Mouse (Mus musculus): ENCODE data around the gene Acaca. TPM values are rescaled to one million over a fixed set of nuclear protein-coding genes. Genes with fewer than 3 reads are reported as not detected.
A peak's percentile ranks its signal among the peaks of the same experiment; 100 is the strongest.
"Not testable (repeated sequence)": the region's sequence is repeated elsewhere in the genome, so short reads cannot be mapped to it uniquely, and the experiment has no call there.

Acaca gene
- total RNA-seq, 2 experiments from 2014 or later = 16.6 TPM

- ATAC-seq (ENCODE audit: poor library complexity, severe bottlenecking) = no peak
Measured at GRCm38 (mm10) chr11:84376510-84377365, 247.3 kb downstream of the Acaca start.

- ATAC-seq (ENCODE audit: poor library complexity, severe bottlenecking) = no peak
Measured at GRCm38 (mm10) chr11:84382450-84382849, 253.0 kb downstream of the Acaca start.

GRCm38 (mm10) chr11:84383891-84384290, 254.4 kb downstream of the Acaca start:
- no peak for ATAC-seq (ENCODE audit: poor library complexity, severe bottlenecking)

DNA sequence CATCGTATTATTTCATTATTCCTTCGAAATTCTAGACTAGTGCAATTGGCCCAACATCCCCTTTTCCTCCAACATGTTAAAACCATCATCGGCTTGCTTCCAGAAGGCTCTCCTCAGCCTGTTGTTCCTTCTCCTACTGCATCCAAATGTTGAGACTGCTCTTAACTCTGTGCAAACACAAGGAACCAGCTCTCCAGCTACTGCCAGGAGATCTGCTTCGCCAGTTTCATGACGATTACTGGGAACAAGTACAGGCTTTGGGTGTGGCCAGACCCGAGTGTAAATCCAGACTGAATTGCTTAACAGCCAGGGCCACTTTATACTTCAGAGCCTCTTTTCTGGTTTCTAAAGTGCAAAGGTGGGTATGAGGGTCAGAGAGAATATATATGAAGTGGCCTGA, 259.9 kb downstream of the Acaca start:
- ATAC-seq (ENCODE audit: poor library complexity, severe bottlenecking) = no peak

DNA sequence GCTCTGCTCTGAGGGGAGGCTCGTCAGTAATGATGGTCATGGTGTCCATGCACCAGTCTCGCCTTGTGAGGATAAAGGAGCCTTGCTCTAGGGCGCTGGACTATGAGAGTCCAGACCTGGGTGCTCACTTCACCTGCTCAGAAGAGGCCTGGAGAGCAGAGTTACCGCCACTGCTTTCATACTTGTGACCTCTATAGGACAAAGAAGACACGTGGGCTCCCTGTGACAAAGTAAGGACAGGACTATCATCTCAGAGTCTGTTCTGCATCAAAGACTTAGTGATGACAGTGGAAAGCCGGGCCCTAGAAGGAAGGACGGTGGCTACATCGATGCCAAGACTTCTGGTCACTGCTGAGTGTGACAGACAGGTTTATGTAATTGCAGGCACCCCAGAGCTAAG, 261.7 kb downstream of the Acaca start:
- ATAC-seq (ENCODE audit: poor library complexity, severe bottlenecking) = no peak

DNA sequence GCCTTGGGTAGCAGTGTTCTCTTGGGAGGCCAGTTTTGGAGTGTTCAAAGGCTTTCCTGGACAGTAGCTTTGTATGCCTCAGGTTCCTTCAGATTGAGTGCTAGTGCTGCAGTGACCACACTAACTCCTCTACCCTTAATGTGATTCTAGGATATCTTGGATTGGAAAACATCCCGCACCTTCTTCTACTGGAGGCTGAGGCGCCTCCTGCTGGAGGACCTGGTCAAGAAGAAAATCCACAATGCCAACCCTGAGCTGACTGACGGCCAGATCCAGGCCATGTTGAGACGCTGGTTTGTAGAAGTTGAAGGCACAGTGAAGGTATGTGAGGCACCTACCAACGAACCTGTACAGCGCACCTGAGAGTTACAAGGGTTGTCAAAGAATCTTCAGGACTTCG, 262.6 kb downstream of the Acaca start:
- not testable (repeated sequence) for ATAC-seq (ENCODE audit: poor library complexity, severe bottlenecking)

DNA sequence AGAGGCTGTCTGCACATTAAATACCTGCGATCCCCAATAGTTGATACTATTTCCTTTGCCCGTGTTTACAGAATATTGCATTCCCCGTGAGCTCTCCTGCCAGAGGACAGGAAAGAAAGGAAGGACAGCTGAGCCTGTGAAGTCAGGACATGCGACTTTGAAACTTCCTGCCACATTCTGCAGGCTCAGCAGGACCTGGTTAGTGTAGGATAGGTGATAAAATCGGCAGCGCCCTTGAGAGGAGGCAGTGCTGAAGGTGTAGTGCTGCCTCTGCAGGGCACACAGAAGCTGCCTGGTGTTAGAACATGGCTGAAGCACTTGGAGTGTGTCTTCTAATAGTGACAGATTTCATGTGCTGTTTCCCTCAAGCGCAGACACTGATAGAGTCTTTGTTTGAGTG, 264.1 kb downstream of the Acaca start:
- no peak for ATAC-seq (ENCODE audit: poor library complexity, severe bottlenecking)

- no peak for ATAC-seq (ENCODE audit: poor library complexity, severe bottlenecking)
Measured at GRCm38 (mm10) chr11:84395010-84395409, 265.5 kb downstream of the Acaca start.

DNA sequence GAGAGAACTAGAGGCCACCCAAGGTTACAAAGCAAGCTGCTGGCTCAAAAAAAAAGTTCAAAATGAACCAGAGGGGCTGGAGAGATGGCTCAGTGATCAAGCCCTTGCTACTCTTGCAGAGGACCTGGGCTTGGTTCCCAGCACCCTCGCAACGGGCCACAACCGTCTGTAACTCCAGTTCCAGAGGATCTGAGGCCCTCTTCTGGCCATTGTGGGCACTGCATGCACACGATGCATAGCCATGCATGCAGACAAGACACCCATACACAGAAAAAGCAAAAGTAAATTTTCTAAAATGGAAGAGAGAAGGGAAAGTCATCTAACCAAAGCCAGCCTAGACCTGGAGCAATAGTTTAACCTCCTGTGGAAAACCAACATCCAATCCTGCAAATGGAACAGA, 277.3 kb downstream of the Acaca start:
- ATAC-seq (ENCODE audit: poor library complexity, severe bottlenecking) = no peak

DNA sequence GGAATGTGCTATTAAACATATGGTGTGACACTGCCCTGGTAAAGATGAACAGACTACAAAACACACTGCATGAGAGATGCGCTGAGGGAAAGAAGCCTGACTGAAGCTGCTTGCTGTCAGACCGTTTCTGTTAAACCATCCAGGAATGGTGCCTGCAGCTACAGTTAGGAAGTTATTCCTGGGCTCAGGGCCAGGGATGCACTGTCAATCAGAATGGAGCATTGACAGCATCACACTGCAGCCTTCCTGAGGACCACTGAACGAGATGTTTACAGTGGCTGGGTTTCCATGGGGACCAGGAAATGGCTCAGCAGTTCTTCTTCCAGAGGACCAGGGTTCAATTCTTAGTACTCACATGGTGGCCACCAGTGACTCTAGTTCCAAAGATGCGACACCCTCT, 280.9 kb downstream of the Acaca start:
- no peak for ATAC-seq (ENCODE audit: poor library complexity, severe bottlenecking)

DNA sequence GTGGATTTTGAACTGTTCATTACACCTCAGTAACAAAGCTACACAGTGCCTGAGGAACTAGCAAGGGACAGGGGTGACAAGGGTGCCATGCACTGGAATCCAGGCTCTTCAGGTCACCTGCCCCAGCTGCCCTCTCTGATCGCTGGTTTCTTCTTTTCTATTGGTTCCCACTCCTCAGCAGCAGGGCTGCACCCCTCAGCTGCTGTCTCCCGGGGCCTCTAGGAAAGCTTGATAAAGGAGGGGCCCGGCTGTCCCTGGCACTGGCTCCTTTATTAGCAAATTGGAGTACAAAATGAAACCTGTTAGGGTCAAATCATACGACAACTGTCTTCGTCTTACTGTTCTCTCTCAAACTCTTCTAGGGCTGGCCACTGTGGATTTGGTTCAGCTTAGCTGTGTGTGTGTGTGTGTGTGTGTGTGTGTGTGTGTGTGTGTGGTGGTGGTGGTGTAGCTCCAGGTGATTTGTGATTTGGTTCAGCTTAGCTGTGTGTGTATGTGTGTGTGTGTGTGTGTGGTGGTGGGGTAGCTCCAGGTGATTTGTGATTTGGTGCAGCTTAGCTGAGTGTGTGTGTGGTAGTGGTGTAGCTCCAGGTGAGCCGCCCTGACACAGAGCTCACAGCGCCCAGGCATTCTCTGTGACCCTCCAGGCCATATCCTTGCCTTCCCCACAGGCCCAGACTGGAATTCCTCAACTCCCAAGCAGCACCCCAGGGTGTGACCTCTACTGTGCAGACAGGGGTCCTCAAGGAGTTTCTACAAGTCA, 281.6 kb downstream of the Acaca start:
- ATAC-seq (ENCODE audit: poor library complexity, severe bottlenecking) = no peak

DNA sequence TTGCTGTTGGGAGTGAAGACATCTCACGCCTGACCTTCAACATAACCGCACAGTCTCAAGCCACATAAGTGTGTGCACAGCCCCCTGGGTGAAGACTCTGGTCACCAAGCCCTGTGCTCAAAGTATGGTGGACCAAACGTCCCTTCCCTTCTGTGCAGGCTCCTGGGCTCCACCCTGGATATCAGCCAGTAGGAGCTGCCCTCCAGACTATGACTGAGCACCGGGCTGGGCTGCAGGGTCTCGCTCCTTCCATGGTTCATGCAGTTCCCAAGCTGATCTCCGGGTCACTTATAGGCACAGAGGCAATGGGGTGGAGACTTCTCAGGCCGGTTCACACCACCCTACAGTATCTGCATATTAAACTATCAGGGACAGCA, 282.2 kb downstream of the Acaca start:
- ATAC-seq (ENCODE audit: poor library complexity, severe bottlenecking) = no peak

- ATAC-seq (ENCODE audit: poor library complexity, severe bottlenecking) = no peak
Measured at GRCm38 (mm10) chr11:84412201-84412934, 282.9 kb downstream of the Acaca start.

DNA sequence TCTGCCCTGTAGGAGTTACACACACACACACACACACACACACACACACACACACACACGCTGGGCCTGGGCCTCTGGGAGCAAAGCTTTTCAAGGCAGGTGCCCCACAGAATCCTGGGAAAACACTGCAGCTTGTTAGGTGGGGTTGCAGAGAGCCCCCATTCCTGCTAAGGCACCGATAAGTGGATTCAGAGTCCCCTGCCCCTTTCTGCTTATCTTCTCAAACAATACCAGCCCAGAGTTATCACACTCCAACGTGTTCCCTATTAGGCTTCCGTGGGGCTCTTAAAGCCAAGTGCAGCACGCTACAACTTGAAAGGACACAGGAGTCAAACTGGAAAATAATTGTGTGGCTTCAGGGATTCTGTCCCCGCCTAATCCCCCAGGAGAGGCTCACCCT, 283.6 kb downstream of the Acaca start:
- ATAC-seq (ENCODE audit: poor library complexity, severe bottlenecking) = no peak

- no peak for ATAC-seq (ENCODE audit: poor library complexity, severe bottlenecking)
Measured at GRCm38 (mm10) chr11:84420779-84421178, 291.3 kb downstream of the Acaca start.

- no peak for ATAC-seq (ENCODE audit: poor library complexity, severe bottlenecking)
Measured at GRCm38 (mm10) chr11:84425736-84426632, 296.5 kb downstream of the Acaca start.

- no peak for ATAC-seq (ENCODE audit: poor library complexity, severe bottlenecking)
Measured at GRCm38 (mm10) chr11:84426633-84426998, 297.1 kb downstream of the Acaca start.

DNA sequence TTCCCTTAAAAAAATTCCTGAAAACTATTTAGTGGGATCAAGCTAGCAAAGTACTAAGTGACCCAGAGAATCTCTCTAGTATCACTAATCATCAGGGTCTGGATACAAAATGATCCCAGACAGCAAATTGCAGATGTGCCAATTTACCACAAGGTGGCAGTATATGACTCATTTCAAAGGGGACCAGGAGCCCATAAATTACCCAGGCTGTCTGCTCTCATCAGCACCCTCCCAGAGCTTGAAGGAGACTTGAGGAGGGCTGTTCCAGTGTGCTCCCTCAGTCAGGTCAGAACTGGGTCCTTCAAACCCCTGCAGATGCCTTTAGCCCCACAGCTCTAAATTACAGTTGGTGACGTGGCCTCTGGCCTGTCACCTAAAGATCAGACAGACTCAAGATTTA, 300.1 kb downstream of the Acaca start:
- peak; percentile 71 for ATAC-seq (ENCODE audit: poor library complexity, severe bottlenecking)

- ATAC-seq (ENCODE audit: poor library complexity, severe bottlenecking) = no peak
Measured at GRCm38 (mm10) chr11:84430336-84430735, 300.9 kb downstream of the Acaca start.

DNA sequence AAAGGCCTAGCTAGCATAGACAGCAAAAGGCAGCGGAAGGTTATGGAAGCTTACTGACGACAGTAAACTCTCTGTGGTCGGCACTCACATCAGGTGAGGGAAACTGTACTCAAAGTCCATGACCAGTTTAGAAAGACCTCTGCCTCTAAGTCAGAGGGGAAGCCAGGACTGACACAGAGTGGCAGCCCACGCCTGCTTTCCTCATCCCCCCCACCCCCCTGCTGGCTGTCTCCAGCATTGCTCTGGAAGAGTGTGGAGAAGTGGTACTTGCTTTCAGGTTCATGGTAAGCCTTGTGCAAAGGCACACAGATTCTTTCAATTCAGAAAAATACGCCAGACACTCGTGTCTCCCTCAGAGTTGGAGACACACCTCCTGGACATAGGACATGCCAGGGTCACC, 305.4 kb downstream of the Acaca start:
- no peak for ATAC-seq (ENCODE audit: poor library complexity, severe bottlenecking)

- no peak for ATAC-seq (ENCODE audit: poor library complexity, severe bottlenecking)
Measured at GRCm38 (mm10) chr11:84440402-84440801, 310.9 kb downstream of the Acaca start.

Data from megakaryocyte, adult 5-6 weeks (primary cell).